Mouse (Mus musculus) cerebellum, postnatal 25 days (tissue): ENCODE measurements around the gene Sfxn3.
A peak's percentile ranks its signal among the peaks of the same experiment; 100 is the strongest.

ENCODE experiments used
- DNase-seq, 2 experiments: peaks; one replicate each; pipeline ENCODE4 v3.0.0; 2021; ENCODE audit warnings: mixed read lengths in 2 of 2

Sfxn3 gene

DNA sequence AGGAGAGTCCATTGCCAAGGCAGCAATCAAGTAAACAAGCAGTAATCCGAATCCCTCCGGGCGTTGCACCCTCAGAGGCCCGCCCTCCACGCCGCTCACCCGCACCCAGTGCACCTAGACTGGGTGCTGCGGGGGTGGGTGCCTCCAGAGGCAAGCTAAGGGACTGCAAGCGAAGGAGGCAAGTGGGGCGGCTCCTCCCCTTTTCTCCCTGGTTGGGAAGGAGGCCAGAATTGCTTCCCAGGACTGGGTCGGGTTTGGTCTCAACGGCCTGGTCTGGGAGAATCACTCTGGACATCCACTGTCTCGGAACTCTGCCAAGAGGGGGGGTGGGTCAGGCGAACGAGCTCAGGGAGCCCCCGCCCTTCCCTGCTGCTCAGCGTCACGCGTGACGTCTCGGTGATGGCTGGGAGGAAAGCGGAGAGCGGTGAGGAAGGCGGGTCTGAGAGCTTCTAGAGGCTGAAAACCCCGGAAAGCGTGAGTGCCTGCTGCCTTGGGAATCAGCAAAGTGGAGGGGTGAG is at the start of gene Sfxn3:
TSS of gene Sfxn3 (plus strand) at position 87 of the 518 bp plus-strand sequence.
- DNase-seq, result peak; percentile 97

- DNase-seq, result peak in 1 of 2 experiments; percentile 50
Measured at GRCm38 (mm10) chr19:44997786-44998185, 49.5 kb upstream of the Sfxn3 start.

GRCm38 (mm10) chr19:44999647-45000046 is 47.7 kb upstream of the Sfxn3 start:
- no peak for DNase-seq

- no peak for DNase-seq
Measured at GRCm38 (mm10) chr19:45002301-45002700, 45.0 kb upstream of the Sfxn3 start.

DNA sequence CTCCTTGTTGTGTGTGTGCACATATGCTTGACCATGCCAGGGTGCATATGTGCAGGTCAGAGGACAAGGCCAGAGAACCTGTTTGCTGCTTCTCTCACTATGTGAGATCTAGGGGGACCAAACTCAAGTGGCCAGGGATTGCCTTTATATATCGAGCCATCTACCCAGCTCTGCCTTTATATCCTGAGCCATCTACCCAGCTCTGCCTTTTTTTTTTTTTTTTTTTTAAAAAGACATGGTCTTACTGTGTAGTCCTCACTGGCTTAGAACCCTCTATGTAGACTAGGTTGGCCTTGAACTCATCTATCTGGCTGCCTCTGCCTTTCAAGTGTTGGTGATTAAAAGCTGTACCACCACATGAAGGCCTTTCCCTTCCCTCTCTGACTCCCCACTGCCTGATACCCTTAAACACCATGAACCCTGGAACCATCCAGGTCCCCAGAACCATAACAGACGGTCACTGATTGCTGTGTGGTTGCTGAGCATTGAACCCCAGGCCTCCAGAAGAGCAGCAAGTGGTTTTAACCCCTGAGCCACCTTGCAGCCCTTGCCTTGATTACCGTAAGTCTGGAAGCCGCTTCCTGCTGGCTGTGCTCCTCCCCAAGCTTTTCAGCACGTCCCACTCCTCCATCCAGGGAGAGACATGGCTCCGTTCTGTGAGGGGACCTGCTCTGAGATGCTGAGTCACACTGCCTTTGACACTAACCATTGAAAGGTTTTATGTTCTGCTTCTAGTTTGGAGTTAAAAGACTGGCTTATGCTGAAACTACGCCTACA is 43.4 kb upstream of the Sfxn3 start:
- no peak for DNase-seq

GRCm38 (mm10) chr19:45005444-45005843 is 41.9 kb upstream of the Sfxn3 start, which contains the start of gene Twnk:
Gene Twnk, plus strand, starts transcription at chr19:45005663.
- no peak for DNase-seq

GRCm38 (mm10) chr19:45005957-45006712 is 41.2 kb upstream of the Sfxn3 start, which contains the start of gene Mrpl43:
Gene Mrpl43, minus strand, starts transcription at chr19:45006442.
- peak; percentile 98 to 99 for DNase-seq

DNA sequence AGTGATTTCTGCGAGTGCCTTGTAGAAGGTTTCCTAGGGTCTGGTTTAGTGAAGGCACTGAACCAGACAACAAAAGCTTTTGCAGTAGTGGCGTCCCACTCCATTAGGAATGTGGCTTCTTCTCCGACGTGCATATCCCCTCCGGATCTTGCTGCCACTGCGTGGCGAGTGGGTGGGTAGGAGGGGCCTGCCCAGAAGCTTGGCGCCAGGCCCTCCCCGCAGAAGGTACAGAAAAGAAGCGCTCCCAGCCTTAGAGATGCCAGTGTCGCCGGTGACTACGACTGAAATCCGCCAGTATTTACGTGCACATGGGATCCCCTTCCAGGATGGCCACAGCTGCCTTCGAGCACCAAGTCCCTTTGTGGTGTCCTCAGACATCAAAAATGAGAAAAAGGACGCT is 40.3 kb upstream of the Sfxn3 start:
- DNase-seq, result peak in 1 of 2 experiments; percentile 32

GRCm38 (mm10) chr19:45007425-45008191 is 39.7 kb upstream of the Sfxn3 start:
- DNase-seq, result no peak

DNA sequence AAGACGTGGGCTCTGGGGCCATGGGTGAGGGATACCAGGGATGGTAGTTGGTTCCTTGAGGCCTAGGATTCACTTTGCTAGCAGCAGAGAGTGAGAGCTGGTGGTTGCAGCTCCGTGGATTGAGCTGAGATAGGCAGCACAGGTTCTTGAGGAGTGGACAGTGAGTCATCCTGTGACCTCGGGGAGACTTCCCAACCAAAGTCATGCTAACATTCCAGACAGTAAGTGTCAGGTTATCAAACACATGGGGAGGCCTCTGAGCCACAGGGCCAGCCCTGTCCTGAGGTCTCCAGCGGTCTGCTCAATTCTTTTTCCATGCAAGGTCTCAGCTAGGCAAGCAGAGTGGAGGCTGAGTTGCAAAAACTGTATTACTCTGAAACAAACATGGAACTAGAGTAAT is 36.7 kb upstream of the Sfxn3 start:
- DNase-seq, result no peak

DNA sequence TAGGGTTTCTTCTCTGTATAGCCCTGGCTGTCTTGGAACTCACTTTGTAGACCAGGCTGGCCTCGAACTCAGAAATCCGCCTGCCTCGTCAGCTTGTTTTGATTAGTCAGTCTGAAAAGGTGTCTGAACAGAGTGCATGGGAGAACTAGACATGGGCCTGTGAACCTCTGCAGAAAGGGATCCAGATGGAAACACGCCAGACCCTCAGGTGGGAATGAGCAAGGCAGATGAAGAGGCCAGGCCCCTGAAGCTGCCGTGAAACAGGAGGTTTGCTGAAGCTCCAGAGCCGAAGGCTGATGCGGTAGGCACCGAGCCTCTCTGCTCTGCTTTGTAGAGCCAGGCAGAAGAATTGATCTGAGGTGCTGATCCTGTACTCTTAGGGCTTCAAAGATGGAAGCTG is 35.1 kb upstream of the Sfxn3 start:
- peak in 1 of 2 experiments; percentile 20 for DNase-seq

DNA sequence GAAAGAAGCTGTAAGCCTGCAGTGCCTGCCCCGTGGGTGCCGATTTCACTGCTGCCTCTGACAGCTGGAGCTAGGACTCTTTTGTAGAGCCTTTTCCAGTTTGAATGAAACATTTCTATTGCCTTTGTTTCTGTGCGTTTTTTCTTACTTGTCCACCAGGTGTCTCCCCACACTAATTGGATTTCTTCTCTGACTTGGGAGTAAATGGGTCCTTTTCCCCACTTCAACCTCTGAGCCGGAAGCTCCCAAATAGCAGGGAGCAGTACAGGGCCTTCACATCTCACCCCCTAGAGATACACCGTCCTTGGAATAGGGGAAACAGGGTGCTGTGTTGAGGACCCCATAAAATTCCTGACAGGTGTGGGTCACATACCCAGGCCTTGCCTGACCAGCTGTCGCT is 34.7 kb upstream of the Sfxn3 start:
- DNase-seq, result peak in 1 of 2 experiments; percentile 44

DNA sequence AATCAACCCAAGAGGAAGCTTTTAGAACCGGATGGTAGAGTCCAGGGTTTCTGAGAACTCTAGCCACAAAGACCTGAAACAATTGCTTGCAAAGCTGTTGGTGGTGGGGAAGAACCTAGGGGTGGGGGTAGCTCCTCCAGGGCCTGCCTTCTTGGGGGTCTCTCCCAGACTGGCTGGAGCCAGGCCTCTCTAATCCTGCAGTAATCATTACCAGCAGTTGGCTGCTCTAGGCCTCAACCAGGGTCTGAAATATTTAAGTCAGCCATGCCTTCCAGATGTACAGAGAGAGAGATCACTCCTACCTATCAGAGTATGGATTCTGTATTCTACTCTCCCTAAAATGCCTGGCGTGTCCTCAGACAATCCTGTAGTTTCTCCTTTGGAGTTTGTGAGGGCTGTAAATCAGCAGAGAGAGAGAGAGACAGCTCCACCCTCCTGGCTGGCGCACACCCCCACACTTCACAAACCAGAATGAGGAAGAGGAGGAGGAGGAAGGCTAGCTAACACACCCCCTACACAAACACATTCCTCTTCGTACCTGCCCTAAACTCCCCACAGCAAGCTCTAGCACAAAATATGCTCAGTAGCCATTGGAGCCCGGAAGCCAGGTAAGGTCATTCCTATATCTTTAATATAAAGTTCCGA is 33.6 kb upstream of the Sfxn3 start:
- no peak for DNase-seq

DNA sequence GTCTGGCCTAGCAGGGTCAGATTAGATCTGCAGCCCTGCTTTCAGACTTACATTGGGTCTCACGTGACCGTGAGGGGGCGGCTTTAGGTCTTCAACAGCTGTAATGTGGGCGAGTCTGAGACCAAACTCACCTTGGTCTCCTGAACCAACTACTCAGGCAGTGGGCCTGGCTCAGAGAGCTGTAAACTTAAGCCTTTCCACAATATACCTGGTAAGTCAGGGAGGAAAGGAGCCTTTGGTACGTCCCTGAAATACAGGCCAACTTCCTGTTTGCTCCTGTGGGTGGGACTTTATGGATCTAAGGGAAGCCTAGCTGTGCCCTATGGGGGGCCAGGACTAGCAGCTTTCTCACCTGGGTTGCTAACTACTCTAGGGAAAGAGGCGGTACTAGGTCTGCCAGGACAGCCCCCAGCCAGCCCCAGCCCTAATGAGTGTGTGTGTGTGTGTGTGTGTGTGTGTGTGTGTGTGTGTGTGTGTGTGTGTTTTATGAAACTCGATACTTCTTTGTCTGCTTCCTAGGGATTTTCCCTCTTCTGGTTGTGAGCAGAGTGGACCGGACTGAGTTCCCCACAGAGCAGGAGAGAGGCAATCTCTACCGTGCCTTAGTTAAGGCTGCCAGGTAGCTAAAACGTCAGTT is 32.9 kb upstream of the Sfxn3 start, which contains the start of gene Lzts2:
TSS of gene Lzts2 (plus strand) at position 80 of the 637 bp plus-strand sequence.
- DNase-seq, result peak in 1 of 2 experiments; percentile 39

DNA sequence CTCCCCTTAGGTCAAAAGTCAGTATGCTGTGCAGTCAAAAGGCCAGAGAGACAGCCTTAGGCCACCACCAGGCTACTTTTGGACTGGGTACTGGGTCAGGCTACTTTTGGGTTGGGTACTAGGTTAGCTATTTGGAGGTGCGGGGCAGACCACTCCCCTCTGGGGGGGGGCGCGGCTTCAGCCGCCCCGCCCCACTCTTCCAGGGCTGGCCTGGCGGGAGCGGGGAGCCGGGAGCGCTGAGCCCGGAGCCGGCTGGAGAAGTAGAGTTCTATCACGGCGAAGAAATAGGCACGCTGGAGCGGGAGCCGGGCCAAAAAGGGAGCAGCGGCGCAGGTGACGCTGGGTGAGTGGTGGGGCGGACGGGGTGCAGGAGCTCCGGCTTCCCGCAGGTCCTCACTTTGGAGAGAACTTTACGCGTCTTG is 32.3 kb upstream of the Sfxn3 start:
- DNase-seq, result peak; percentile 72 to 81

DNA sequence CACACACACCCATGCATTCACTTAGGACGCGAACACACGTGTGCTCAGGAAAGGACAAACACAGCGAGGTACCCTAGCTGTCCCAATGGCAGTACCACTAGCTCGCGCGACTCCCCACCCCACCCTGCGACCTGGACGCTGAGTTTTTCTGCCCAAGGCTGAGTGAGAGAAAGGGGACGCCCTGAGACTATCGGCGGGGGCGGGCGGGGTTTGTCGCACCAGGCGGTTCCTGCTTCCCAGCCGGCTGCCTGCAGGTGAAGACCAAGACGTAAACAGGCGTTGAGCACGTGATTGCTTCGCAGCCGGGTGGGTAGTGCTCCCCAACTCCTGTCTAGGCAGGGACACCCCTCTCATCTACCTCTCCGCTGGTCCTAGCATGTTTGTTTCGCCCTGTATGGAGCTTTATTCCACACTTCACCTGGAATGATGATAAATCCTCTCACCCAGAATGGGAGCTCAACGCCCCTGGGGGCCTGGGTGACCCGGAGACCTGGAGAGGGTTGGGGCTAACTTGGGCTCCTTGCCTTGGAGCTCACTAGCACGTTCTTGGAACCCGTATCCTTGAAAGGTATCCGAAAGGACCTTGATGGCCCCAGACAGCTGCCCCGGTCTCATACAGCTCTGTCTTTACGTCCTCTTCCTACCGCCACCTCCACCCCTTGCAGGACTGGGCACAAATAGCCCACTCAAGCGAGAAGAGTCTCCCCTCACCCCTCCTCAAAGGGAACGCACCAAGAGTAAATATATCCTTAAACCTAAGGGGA is 31.6 kb upstream of the Sfxn3 start:
- DNase-seq, result peak; percentile 82 to 83

- DNase-seq, result peak; percentile 90 to 92
Measured at GRCm38 (mm10) chr19:45016341-45017215, 30.7 kb upstream of the Sfxn3 start.

- DNase-seq, result peak; percentile 89 to 92
Measured at GRCm38 (mm10) chr19:45017216-45017771, 30.0 kb upstream of the Sfxn3 start.

- peak; percentile 82 to 87 for DNase-seq
Measured at GRCm38 (mm10) chr19:45017909-45018308, 29.4 kb upstream of the Sfxn3 start.
